Mouse (Mus musculus): Measurements from ENCODE around the gene Cbx8. TPM values are rescaled to one million over a fixed set of nuclear protein-coding genes. Genes with fewer than 3 reads are reported as not detected.

Cbx8 gene
- 6.9 and 7.2 TPM in 2 replicates for polyA plus RNA-seq (2015; fragmentation: Nextera tagmentation; extraction: Ambion mirVana)

DNA sequence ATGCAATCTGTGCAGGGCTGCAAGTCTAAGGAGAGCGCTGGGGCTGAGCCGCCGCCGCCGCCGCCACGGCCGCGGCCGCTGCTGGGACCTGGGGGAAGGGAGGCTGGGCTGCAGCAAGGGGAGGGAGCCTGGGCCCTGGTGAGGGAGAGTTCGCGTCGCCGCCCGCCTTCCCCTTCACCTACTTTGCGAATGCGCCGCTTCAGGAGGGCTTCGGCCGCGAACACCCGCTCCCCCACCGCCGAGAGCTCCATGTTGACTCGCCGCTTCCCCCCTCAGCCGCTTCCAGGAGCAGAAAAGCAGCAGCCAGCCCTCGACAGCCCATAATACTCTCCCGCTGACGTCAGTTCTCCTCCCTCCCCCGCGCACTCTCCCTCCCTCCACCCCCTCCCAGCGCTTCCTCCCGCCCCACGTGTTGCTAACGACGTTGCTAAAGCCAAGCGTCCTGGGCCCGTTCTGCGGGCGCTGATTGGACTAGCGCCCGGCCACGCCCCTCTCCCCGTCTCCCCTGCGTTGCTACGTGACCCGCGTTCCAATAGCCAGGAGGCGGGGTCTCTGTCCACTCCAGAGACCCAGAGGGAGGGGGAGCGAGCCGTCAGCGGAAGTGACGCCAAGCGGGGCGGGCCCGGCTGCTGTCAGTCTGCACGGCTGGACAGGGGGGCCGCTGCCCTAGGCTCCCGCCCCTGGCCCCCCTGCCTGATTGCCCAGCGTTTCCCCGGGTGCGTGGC is at the start of gene Cbx8:
Gene Cbx8 (minus strand): TSS at position 370 of the 725 bp plus-strand sequence.
- H3K36me3 ChIP-seq, result peaks cover 8% of the 10 kb centered on the region; the same call in 1 of the 2 replicates
- peak within 1 kb of the TSS; percentile 73 for H3K9ac ChIP-seq
- H3K4me2 ChIP-seq, result peak within 1 kb of the TSS; percentile 99
- peaks cover 71% of the 10 kb centered on the region for H3K27me3 ChIP-seq (replicated peaks)
- H3K4me1 ChIP-seq, result peaks cover 62% of the 10 kb centered on the region
- H3K9me3 ChIP-seq, result no peaks in the 10 kb centered on the region
- ATAC-seq (ENCODE audit: insufficient read depth, low FRiP score, low read depth), result peak; percentile 91
- H3K27ac ChIP-seq, result peak within 1 kb of the TSS; percentile 81
- H3K4me3 ChIP-seq (replicated peaks), result peak within 1 kb of the TSS; percentile 76
- WGBS, result under 1% methylated on average over 58 of the region's 63 CpGs

- Histone ChIP-seq H3K4me1 (peaks cover 44% of the 10 kb centered on the region), H3K36me3 (no peaks in the 10 kb centered on the region), H3K27ac (0 out of 2 replicates have a peak overlapping the region, but pooled peaks have one; percentile 48), H3K27me3 (replicated peaks) (peaks cover 33% of the 10 kb centered on the region), H3K4me3 (replicated peaks) (peak overlapping the region; percentile 59), H3K4me2 (peak overlapping the region; percentile 99), H3K9me3 (no peaks in the 10 kb centered on the region), H3K9ac (peak overlapping the region; percentile 39; the same call in 1 of the 2 replicates)
- ATAC-seq (ENCODE audit: insufficient read depth, low FRiP score, low read depth), result no peak
- under 1% methylated on average over 75 of the region's 75 CpGs for WGBS
These were observed 49.5 kb upstream of the Cbx8 start for GRCm38 (mm10) chr11:119090076-119090960.

GRCm38 (mm10) chr11:119089235-119090075 is 48.7 kb upstream of the Cbx8 start:
- Histone ChIP-seq H3K36me3 (no peaks in the 10 kb centered on the region), H3K9ac (no peak overlapping the region), H3K27me3 (replicated peaks) (peaks cover 33% of the 10 kb centered on the region), H3K4me3 (replicated peaks) (peak overlapping the region; percentile 59), H3K9me3 (no peaks in the 10 kb centered on the region), H3K4me2 (peak overlapping the region; percentile 99), H3K27ac (no peak overlapping the region), H3K4me1 (peaks cover 49% of the 10 kb centered on the region)
- WGBS, result 1% methylated on average over 41 of the region's 41 CpGs
- no peak for ATAC-seq (ENCODE audit: insufficient read depth, low FRiP score, low read depth)

GRCm38 (mm10) chr11:119088391-119089234 is 47.8 kb upstream of the Cbx8 start:
- Histone ChIP-seq H3K4me1 (peaks cover 57% of the 10 kb centered on the region), H3K4me3 (replicated peaks) (no peak overlapping the region), H3K4me2 (peak overlapping the region; percentile 99), H3K9me3 (no peaks in the 10 kb centered on the region), H3K27ac (no peak overlapping the region), H3K27me3 (replicated peaks) (peaks cover 33% of the 10 kb centered on the region), H3K9ac (no peak overlapping the region), H3K36me3 (no peaks in the 10 kb centered on the region)
- no peak for ATAC-seq (ENCODE audit: insufficient read depth, low FRiP score, low read depth)
- WGBS, result 4% methylated on average over 28 of the region's 28 CpGs

DNA sequence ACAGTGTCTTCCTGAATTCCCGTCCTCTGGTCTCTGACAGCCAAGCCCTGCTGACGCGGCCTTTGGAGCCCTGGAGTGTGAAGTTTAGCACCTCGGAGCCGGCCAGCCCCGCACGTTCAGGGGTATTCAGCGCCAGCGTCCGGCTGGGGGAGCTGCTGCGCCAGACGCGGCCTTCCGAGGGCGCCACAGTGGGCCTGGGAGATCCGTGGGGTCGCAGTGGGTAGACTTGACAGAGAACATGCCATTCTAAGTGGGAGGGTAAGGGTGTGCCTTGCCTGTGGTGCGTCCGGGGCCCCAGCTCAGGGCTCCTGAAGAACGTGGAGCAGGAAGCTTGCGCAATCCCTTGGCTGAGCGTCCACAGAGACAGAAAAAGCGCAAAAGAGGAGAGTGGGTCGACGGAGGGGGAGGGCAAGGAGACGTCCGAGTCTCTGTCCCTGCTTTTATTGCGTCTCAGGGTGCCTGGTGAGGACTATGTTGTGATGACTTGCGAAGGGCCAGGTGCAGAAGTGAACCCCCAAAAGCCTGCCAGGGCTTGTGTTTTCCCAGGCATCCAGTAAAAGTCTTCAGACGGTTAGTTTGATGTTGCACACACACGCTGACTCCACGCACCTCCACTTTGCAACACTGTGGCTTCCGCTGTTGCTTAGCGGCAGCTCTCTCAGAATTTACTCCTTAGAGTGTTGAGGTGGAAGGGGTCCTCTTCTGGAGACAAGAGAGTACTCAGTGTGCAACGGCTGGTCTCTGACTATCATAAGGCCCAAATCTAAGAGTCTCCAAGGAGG is 46.7 kb upstream of the Cbx8 start:
- ATAC-seq (ENCODE audit: insufficient read depth, low FRiP score, low read depth), result no peak
- Histone ChIP-seq H3K4me1 (peaks cover 68% of the 10 kb centered on the region), H3K9ac (no peak overlapping the region), H3K36me3 (no peaks in the 10 kb centered on the region), H3K27ac (peak overlapping the region; percentile 32; the same call in 1 of the 2 replicates), H3K9me3 (no peaks in the 10 kb centered on the region), H3K4me2 (peak overlapping the region; percentile 37), H3K4me3 (replicated peaks) (peak overlapping the region; percentile 26), H3K27me3 (replicated peaks) (peaks cover 33% of the 10 kb centered on the region)
- 7% methylated on average over 35 of the region's 35 CpGs for WGBS

DNA sequence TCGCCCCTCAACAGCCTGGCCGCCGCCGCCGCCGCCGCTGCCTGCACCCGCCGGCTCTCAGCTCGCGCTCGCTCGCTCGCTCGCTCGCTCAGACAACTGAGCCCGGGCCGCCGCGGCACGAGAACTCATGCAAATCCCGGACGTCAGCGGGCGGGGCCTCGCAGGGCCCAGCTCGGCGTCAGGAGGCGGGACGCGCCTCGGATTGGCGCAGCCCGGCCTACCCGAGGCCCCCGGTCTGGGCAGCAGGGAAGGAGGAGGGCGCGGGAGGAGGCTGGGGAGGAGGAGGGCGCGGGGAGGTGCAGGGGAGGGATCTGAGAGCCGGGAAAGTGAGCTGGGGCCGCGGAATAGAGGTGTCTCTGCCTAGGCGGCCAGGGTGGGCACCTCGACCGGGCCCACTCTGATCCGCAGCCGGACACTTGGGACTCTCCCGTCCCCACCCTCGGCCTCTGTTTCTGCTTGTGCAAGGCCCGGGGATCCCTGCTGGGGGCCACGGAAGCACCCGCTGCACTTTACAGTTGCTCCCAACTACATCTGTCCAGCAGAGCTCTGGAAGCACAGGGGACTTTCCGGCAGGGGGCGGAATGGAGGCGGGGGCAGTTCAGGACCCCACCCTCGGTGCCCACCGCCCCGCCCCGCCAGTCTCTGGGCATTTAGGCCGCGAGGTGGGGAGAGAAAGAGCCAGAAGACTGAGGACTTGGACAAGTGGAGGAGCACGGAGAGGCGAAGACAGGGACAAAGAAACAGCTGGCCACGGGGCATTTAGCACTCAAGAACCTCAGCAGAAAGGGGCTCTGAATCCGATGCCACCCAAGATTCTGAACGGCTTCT is 45.6 kb upstream of the Cbx8 start, which contains the start of gene Cbx4:
Gene Cbx4 (minus strand): TSS at position 78 of the 828 bp plus-strand sequence.
- H3K4me2 ChIP-seq, result peak within 1 kb of the TSS; percentile 70
- peaks cover 77% of the 10 kb centered on the region for H3K4me1 ChIP-seq
- peak within 1 kb of the TSS; percentile 68 for H3K4me3 ChIP-seq (replicated peaks)
- under 1% methylated on average over 67 of the region's 67 CpGs for WGBS
- peak within 1 kb of the TSS; percentile 97 for H3K27ac ChIP-seq
- ATAC-seq (ENCODE audit: insufficient read depth, low FRiP score, low read depth), result peak; percentile 87
- peaks cover 40% of the 10 kb centered on the region for H3K27me3 ChIP-seq (replicated peaks)
- no peaks in the 10 kb centered on the region for H3K9me3 ChIP-seq
- H3K36me3 ChIP-seq, result peaks cover 9% of the 10 kb centered on the region
- peak within 1 kb of the TSS; percentile 67 for H3K9ac ChIP-seq

DNA sequence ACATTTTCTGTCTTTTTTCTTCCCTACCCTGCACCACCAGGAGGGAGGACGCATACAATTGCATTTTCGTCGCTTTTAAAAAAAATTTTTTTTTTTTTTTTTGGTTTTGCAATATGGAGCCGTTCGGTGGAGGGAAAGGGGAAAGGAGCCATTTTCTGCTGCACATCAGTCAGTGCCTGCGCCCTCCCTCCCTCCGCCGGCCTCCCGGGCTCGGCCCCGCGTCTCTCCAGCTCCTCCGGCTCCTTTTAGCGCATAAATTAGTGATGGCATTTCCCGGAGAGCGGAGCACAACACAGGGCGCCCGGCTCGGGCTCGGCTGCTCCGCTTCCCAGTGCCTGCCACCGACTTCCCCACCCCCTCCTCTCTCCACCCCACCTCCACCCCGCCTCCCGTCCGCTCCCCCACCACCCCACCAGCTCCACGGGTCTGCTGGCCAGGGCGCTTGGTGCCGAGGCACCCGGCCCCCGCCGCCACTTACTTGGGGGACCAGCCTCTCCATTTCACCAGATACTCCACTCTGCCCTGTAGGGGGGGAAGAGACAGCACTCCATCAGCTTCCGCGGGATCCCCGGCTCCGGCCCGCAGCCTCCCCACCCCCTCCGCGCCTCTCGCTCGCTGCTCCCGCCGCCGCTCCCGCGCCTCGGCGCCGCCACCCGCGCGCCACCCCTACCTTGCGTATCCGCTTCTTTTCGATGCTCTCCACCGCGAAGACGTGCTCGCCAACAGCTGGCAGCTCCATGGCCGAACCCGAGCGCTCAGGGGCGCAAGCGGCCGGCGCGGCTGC is 44.7 kb upstream of the Cbx8 start:
- no peaks in the 10 kb centered on the region for H3K9me3 ChIP-seq
- H3K36me3 ChIP-seq, result peaks cover 18% of the 10 kb centered on the region
- H3K27ac ChIP-seq, result peak overlapping the region; percentile 97
- H3K4me3 ChIP-seq (replicated peaks), result peak overlapping the region; percentile 68
- H3K4me1 ChIP-seq, result peaks cover 82% of the 10 kb centered on the region
- WGBS, result under 1% methylated on average over 65 of the region's 66 CpGs
- H3K9ac ChIP-seq, result peak overlapping the region; percentile 67
- ATAC-seq (ENCODE audit: insufficient read depth, low FRiP score, low read depth), result peak; percentile 47
- H3K4me2 ChIP-seq, result peak overlapping the region; percentile 70
- H3K27me3 ChIP-seq (replicated peaks), result peaks cover 40% of the 10 kb centered on the region

- no peak for ATAC-seq (ENCODE audit: insufficient read depth, low FRiP score, low read depth)
- H3K9me3 ChIP-seq, result no peaks in the 10 kb centered on the region
- peak overlapping the region; percentile 67; the same call in 1 of the 2 replicates for H3K9ac ChIP-seq
- peak overlapping the region; percentile 68 for H3K4me3 ChIP-seq (replicated peaks)
- H3K4me2 ChIP-seq, result peak overlapping the region; percentile 70
- peaks cover 77% of the 10 kb centered on the region for H3K4me1 ChIP-seq
- peak overlapping the region; percentile 97 for H3K27ac ChIP-seq
- WGBS, result 3% methylated on average over 18 of the region's 18 CpGs
- peaks cover 23% of the 10 kb centered on the region for H3K36me3 ChIP-seq
- peaks cover 32% of the 10 kb centered on the region for H3K27me3 ChIP-seq (replicated peaks)
These were observed 43.9 kb upstream of the Cbx8 start for GRCm38 (mm10) chr11:119084446-119085278.

All from stomach, embryonic 15.5 days (tissue).